Mouse (Mus musculus): ENCODE data around the gene Hps5. TPM values are rescaled to one million over a fixed set of nuclear protein-coding genes. Genes with fewer than 3 reads are reported as not detected.
"Not testable (repeated sequence)": the region's sequence is repeated elsewhere in the genome, so short reads cannot be mapped to it uniquely, and the experiment has no call there.

Gene Hps5
- total RNA-seq, 1 experiment from 2014 or later, result 27.6 TPM

- DNase-seq, result no peak
These were observed 31.9 kb upstream of the Hps5 start for GRCm38 (mm10) chr7:46827803-46828184.

GRCm38 (mm10) chr7:46827046-46827802, 31.4 kb upstream of the Hps5 start:
- no peak for DNase-seq

GRCm38 (mm10) chr7:46820876-46821632, 25.2 kb upstream of the Hps5 start:
- not testable (repeated sequence) for DNase-seq

- no peak for DNase-seq
These were observed 18.1 kb upstream of the Hps5 start for GRCm38 (mm10) chr7:46814012-46814411.

GRCm38 (mm10) chr7:46810325-46810724, 14.5 kb upstream of the Hps5 start:
- DNase-seq, result no peak

- no peak for DNase-seq
These were observed 915 bp upstream of the Hps5 start for GRCm38 (mm10) chr7:46796779-46797178.

GRCm38 (mm10) chr7:46796206-46796679, 379 bp upstream of the Hps5 start:
- DNase-seq, result no peak

GRCm38 (mm10) chr7:46793871-46794270, 2.0 kb downstream of the Hps5 start:
- no peak for DNase-seq

GRCm38 (mm10) chr7:46789177-46789849, 6.6 kb downstream of the Hps5 start:
- DNase-seq, result no peak

GRCm38 (mm10) chr7:46770706-46771105, 25.2 kb downstream of the Hps5 start:
- peak; percentile 52 for DNase-seq

- DNase-seq, result no peak
These were observed 27.4 kb downstream of the Hps5 start for GRCm38 (mm10) chr7:46768451-46768850.

GRCm38 (mm10) chr7:46767371-46767770, 28.5 kb downstream of the Hps5 start:
- no peak for DNase-seq

- no peak for DNase-seq
These were observed 31.2 kb downstream of the Hps5 start for GRCm38 (mm10) chr7:46764672-46765071.

GRCm38 (mm10) chr7:46762601-46763000, 33.3 kb downstream of the Hps5 start:
- DNase-seq, result no peak

- no peak for DNase-seq
These were observed 34.6 kb downstream of the Hps5 start for GRCm38 (mm10) chr7:46761049-46761795.

- no peak for DNase-seq
These were observed 44.4 kb downstream of the Hps5 start, which contains the start of gene Saa2 for GRCm38 (mm10) chr7:46751490-46751889. Gene Saa2 (plus strand): TSS chr7:46751790.

- no peak for DNase-seq
These were observed 47.4 kb downstream of the Hps5 start for GRCm38 (mm10) chr7:46748459-46748858.

GRCm38 (mm10) chr7:46746381-46746780, 49.5 kb downstream of the Hps5 start:
- no peak for DNase-seq

GRCm38 (mm10) chr7:46745816-46746215, 50.0 kb downstream of the Hps5 start:
- peak; percentile 22 for DNase-seq

- not testable (repeated sequence) for DNase-seq
These were observed 53.0 kb downstream of the Hps5 start, which contains the start of gene Saa1 for GRCm38 (mm10) chr7:46742880-46743279. Gene Saa1 (minus strand): TSS chr7:46742980.

GRCm38 (mm10) chr7:46740041-46740440, 55.8 kb downstream of the Hps5 start:
- not testable (repeated sequence) for DNase-seq
